Mouse (Mus musculus) embryonic fibroblast, embryonic 13.5 days (primary cell): Measurements from ENCODE around the gene Sestd1. TPM values are rescaled to one million over a fixed set of nuclear protein-coding genes. Genes with fewer than 3 reads are reported as not detected.

ENCODE experiments used
- H3K27ac ChIP-seq: 2 replicates; pipeline ENCODE4 v1.5.1; 2012; ENCODE audit warnings: low read length, control low read depth, inconsistent platforms; ENCODE audit not compliant: insufficient read depth
- H3K4me1 ChIP-seq: 2 replicates; pipeline ENCODE4 v1.6.1; 2011; ENCODE audit warnings: low read length; ENCODE audit not compliant: control insufficient read depth, insufficient read depth
- H3K4me3 ChIP-seq: 2 replicates; pipeline ENCODE4 v1.5.1; 2011; ENCODE audit warnings: mild to moderate bottlenecking, control low read depth, low read length; ENCODE audit not compliant: insufficient read depth
- CTCF ChIP-seq: IDR thresholded peaks from 2 replicates; pipeline ENCODE4 v1.5.1; 2011; ENCODE audit warnings: mild to moderate bottlenecking, control low read depth, low read length, moderate library complexity, borderline replicate concordance; ENCODE audit not compliant: insufficient read depth
- POLR2A ChIP-seq: IDR thresholded peaks from 2 replicates; pipeline ENCODE4 v1.6.1; 2011; ENCODE audit warnings: low read depth, mild to moderate bottlenecking, control low read depth, low read length, moderate library complexity
- polyA plus RNA-seq: library from polyadenylated mRNA; stranded (reverse); fragments of >200 nt; gene quantifications from 2 replicates; pipeline ENCODE4 v1.2.4, GENCODE M21; 2011; ENCODE audit warnings: low read depth; ENCODE audit not compliant: missing spikeins, insufficient read length

Gene Sestd1
- polyA plus RNA-seq, 1 experiment: 28.1 TPM

DNA sequence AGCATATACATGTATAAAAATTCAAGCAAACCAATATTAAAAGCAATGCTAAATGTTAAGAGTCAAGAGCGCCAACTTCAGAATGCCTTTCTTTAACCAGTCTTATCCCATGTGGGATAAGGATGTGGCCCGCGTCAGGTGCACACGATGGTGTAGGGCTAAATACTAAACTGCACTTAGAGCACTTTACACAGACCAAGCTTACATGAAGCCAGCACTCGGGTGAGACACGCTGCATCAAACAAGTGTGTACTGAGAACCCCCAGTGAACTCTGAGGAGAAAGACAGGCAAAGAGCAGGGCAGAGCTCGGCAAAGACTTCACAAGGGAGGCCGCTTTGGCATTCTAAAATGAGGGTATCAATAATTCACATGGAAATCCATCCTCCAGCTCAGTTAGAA lies 129.1 kb downstream of the Sestd1 start:
- TF ChIP-seq CTCF (no peak), POLR2A (no peak)
- H3K4me3 ChIP-seq: no peak overlapping the region
- H3K4me1 ChIP-seq: no peaks in the 10 kb centered on the region; the same call in 1 of the 2 replicates
- H3K27ac ChIP-seq: no peak overlapping the region

DNA sequence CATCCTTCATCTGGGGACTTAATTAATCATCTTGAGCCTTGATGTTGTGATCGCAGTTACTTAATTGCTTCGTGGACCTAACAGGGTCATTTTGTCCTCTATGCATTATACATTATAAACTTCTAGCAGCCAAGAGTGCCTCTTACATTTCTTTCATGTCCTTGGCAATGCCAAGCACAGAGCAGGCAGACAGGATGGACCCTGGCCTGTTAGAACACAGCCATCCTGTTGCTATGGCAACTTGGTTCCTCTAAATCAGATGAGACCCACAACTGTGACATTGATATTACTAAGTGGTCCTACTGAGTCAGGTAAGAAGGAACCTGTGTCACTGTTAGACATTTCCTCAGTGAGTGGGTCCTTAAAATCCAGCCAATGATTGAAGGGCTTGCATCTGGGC lies 130.8 kb downstream of the Sestd1 start:
- no peaks in the 10 kb centered on the region; the same call in 1 of the 2 replicates for H3K4me1 ChIP-seq
- H3K4me3 ChIP-seq: no peak overlapping the region
- H3K27ac ChIP-seq: no peak overlapping the region
- TF ChIP-seq POLR2A (no peak), CTCF (no peak)

DNA sequence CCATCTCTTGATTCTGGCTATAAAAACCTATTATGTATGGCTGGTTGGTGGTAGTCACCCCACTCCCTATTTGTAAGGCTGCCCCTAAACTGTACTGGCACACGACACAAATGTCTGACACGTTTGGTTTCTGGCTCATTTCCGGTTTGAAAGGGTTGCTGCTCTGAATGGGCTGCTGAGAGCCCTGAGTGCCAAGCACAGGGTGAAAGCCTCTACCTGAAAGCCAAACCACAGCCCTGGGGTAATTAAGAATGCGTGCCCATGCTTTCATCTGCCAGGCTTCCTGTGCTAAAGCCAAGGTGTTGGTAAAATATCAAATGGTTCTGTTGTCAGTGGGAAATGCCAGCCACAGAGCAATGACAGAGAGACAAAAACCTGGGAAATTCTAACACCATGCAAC lies 132.2 kb downstream of the Sestd1 start:
- H3K27ac ChIP-seq: no peak overlapping the region

DNA sequence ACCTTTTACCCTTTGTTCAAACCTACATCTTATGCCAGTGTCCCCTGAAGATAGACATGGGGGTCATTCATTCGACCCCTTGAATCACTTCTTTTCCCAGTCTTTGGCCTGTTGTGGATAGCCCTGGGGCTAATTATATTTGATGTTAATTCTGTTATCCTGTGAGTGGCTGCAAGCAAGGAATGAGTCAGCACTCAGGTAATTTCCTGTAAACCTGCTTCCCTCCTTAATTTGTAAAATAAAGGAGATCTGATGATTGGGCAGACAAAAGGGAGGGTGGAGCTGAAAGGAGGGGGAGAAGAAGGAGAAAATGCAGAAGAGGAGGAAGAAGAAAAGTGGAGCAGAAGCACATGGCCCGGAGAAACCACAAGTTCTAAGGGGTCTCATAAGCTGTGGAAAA lies 133.4 kb downstream of the Sestd1 start:
- Histone ChIP-seq H3K4me3 (no peak overlapping the region), H3K27ac (no peak overlapping the region), H3K4me1 (no peaks in the 10 kb centered on the region; the same call in 1 of the 2 replicates)
- TF ChIP-seq CTCF (no peak), POLR2A (no peak)

More for the DNA sequence above, 132.2 kb downstream of the Sestd1 start:
- Histone ChIP-seq H3K4me1 (no peaks in the 10 kb centered on the region; the same call in 1 of the 2 replicates), H3K4me3 (no peak overlapping the region)
- TF ChIP-seq CTCF (no peak), POLR2A (no peak)

GRCm38 (mm10) chr2:77146291-77146690 lies 134.1 kb downstream of the Sestd1 start:
- no peak for TF ChIP-seq CTCF
- TF ChIP-seq POLR2A: no peak
- Histone ChIP-seq H3K4me1 (no peaks in the 10 kb centered on the region; the same call in 1 of the 2 replicates), H3K4me3 (no peak overlapping the region), H3K27ac (no peak overlapping the region)

DNA sequence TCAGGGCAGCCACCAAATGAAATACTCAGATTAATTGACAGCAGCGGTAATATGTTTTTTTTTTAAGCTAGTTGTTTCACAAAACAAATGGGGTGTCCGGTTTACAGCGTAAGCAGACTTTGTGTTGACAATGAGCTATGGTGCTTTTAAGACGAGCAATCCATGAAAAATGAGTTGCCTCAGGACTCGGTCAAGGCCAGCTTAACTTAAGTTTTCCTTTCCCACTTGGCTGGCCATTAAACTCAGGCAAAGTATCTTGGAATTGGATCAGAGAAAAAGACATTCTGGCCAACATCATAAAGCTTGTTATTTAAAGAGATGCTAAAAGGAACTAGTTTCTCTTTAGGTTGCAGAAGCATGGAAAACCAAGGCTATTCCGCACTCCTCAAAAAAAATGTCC lies 136.9 kb downstream of the Sestd1 start:
- Histone ChIP-seq H3K4me3 (no peak overlapping the region), H3K27ac (no peak overlapping the region), H3K4me1 (no peaks in the 10 kb centered on the region; the same call in 1 of the 2 replicates)
- TF ChIP-seq POLR2A: no peak
- TF ChIP-seq CTCF: no peak

DNA sequence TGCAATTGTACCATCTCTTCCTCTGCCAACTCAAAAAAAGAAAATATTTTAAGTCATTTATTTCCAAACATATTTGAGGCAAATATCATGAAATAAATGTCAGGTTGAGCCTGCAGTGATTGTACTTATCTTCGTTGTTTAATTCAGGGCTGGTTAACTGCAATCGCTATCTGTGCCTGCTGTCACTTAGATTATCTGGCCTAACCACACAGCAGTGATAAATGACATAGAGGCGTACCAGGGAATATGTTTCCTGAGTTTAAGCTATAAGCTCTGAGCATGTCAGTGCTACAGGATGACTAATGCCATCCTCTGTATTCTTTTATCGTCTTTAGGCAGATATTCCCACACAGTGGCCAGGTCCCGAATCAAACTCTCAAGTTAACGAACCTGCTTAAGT lies 141.5 kb downstream of the Sestd1 start:
- no peak for TF ChIP-seq POLR2A
- TF ChIP-seq CTCF: no peak
- Histone ChIP-seq H3K27ac (no peak overlapping the region), H3K4me3 (no peak overlapping the region), H3K4me1 (peaks cover 3% of the 10 kb centered on the region)

DNA sequence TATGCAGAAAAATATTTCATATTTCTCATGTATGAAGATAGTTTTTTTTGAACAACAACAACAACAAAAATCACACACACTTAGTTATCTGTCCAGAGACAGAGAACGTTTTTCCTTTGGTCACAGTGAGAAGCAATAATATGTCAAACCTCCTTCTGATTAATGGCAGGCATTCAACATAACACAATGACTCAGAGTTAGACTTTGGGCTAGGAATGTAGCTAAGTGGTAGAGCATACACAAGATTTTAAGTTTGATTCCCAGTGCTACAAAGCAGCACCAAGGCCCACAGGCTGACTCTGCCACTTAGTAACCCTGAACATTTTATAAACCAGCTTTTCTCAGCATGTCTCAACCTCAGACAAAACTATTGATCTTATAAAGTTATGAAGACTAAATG lies 145.5 kb downstream of the Sestd1 start:
- TF ChIP-seq POLR2A (no peak), CTCF (no peak)
- peaks cover 3% of the 10 kb centered on the region; the same call in 1 of the 2 replicates for H3K4me1 ChIP-seq
- H3K27ac ChIP-seq: no peak overlapping the region
- no peak overlapping the region for H3K4me3 ChIP-seq

GRCm38 (mm10) chr2:77133407-77133806 lies 147.0 kb downstream of the Sestd1 start:
- H3K4me3 ChIP-seq: no peak overlapping the region
- peaks cover 3% of the 10 kb centered on the region; the same call in 1 of the 2 replicates for H3K4me1 ChIP-seq
- no peak for TF ChIP-seq CTCF
- TF ChIP-seq POLR2A: no peak
- no peak overlapping the region for H3K27ac ChIP-seq

Other genes with a start within 250 kb of the Sestd1 start
- gene Ccdc141, start 110.0 kb downstream of the Sestd1 start, polyA plus RNA-seq: 11.2 and 16.3 TPM in 2 replicates